Mouse (Mus musculus) retina, adult 2 months (tissue): ENCODE measurements around the gene Meox1.

Experiments
- DNase-seq: peaks from one replicate; pipeline ENCODE4 v3.0.0-alpha.2; 2012; ENCODE audit warnings: low read depth, low spot score

Meox1 gene

DNA sequence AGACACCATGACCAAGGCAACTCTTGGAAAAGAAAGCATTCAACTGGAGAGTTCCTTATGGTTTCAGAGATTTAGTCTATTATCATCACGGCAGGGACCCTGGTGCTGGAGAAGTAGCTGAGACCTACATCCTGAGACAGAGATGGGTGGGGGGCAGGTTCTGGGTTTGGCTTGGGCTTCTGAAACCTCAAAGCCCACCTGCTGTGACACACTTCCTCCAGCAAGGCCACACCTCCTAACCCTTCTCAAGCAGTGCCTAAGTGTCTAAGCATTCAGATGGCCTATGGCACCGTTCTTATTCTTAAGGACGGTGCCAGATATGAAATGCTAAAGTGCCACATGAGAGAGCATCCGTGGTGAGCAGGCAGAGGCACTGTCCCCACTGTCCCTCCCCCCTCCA, 4.2 kb upstream of the Meox1 start:
- no peak for DNase-seq

DNA sequence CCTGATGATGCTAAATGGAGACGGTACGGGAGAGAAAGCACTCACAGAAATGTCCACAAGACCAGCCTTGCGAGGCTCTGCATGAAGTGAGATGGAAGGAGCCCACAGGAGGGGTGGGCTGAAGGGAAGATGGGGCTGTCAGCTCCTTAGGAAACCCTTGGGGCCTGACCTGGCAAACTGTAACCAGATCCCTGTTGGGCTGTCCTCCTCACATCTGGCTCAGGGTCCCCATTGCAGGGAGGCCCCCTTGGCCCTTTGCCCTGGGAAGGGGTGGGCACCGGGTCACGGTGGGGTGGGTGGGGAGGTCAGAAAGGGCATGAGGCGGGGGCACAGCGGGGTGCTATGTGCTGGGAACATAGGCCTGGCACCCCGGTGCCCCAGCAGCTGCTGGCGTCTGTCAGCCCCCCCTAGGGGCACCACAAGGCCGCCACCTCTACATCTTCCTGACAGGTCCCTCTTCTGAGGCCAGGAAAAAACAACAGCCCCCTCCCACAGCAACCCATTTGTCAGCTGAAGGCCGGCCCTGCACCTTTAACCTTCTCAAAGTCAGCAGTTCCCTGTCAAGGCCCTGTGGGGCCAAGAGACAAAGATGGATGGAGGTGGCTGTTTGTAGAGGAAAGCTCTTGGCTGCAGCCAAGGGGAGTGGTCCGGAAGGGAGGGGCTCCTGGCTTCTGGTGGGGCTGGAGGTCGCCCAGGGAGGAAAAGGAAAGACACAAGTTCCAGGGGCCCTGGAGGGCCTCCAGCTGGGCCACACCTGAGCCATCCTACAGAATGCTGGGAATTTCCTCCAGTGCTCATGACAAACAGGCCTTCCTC, 2.6 kb upstream of the Meox1 start:
- no peak for DNase-seq

DNA sequence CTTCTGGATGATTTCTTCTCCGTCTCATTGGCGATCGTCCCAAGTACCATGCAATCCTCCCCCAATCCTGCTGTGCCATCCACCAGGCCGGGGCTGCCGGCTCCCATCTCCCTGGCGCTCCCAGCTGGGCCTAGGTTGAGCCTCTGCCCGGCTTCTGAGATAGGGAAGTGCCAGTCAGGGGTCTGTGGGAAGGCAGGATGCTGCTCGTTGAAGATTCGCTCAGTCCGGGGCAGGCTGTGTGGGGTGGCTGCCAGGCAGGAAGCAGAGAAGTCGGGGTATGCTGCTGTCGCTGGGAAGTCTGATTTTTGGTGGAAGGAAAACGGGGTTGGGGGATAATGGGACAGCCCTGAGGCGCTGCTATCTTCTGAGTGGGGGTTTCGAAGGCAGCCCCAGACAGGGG, 614 bp downstream of the Meox1 start:
- DNase-seq = no peak

DNA sequence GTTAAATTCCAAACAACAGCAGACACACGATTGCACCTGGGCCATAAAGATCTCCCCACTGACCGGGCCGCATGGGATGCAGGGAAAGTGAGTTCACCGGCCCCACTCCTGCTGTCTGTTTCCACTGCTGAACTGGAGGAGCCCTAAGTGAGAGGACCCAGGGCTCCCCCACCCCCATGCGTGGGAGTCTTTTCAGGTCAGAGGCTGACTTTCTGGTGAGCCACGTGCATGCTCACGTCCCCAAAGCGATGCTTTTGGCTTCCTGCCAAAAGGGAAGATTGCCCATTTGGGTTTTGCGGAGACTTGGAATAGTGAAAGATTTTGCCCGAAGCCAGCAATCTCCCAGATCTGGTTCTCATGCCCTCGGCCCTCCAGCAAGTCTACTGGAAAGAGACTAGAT, 2.7 kb downstream of the Meox1 start:
- no peak for DNase-seq

DNA sequence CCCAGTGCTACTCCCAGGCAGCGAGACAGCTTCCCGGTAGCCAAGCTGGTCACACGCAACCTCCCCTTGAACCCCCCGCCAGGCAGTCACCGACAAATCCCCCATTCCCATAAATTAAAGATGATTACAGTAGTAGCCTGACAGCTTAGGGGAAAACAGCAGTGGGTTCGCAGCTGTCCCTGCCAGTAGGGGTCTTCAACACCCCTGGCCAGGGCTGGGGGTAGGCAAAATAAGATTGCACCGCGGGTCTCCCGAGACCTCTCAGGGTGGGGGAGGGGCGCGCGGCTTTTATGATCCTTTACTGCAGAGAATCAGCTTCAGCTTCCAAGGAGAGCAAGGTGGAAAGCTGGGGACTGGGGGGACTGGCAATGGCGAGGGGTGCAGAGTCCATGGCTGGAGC, 4.4 kb downstream of the Meox1 start:
- no peak for DNase-seq

GRCm38 (mm10) chr11:101888820-101889219, 5.4 kb downstream of the Meox1 start:
- DNase-seq = no peak

- no peak for DNase-seq
Observed at GRCm38 (mm10) chr11:101886436-101886835, 7.7 kb downstream of the Meox1 start.

- no peak for DNase-seq
Observed at GRCm38 (mm10) chr11:101885881-101886319, 8.3 kb downstream of the Meox1 start.

- no peak for DNase-seq
Observed at GRCm38 (mm10) chr11:101885232-101885631, 8.9 kb downstream of the Meox1 start.

DNA sequence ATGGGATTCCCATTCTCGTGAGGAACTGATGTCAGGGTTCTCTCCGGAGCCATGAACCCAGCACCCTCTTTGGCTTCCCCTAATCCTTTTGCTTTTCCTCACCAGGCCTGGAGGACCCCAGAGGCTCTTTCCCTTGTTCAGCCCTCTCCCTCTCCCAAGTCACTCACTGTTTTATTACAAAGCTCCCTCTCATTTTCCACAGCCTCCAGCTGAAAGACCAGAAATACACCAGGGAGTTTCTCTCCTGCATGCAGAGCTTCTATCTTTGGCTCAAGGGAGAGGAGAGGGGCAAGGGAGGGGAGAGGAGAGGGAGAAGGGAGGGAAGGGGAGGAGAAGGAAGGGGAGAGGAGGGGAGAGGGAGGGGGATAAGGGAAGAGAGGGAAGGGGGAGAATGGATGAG, 10.3 kb downstream of the Meox1 start:
- DNase-seq = no peak

DNA sequence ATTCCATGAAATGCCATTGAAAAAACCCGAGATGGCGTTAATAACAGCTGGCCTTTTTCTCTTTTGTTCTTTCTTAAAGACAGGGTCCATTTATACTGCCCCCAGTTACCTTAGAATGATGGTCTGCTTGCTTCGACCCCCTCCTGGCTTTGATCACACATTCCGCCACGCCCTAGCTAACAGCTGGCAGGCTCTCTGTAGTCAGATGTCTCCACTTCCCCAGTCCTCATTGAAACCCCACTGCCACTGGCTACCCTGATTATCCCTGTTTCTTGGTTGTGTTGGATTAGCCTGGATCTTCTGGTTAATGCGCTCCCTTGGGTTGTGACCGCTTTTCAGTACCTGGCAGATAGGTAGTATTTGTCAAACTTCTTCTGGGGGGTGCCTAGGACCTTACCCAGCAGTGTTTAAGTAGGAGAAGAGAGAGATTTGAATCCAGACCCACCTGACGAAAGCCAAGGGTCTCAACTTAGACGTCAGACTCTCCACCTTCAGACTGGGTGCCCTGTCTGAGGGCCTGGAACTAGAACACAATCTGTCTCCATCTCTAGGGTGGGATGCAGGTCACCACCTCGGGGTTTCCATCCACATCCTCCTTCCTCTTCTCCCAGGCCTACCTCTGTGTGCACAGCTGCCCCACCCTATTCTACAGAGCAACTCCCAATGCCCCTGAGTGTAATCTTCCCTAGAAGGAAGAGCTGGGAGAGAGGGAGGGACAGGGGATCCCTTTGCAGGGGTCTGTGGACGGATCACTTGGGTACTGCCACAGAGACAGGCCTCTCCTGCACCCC, 11.5 kb downstream of the Meox1 start:
- no peak for DNase-seq

GRCm38 (mm10) chr11:101881604-101882071, 12.5 kb downstream of the Meox1 start:
- no peak for DNase-seq

- no peak for DNase-seq
Observed at GRCm38 (mm10) chr11:101881185-101881584, 13.0 kb downstream of the Meox1 start.

GRCm38 (mm10) chr11:101879672-101880071, 14.5 kb downstream of the Meox1 start:
- DNase-seq = no peak

- DNase-seq = no peak
Observed at GRCm38 (mm10) chr11:101878696-101879095, 15.5 kb downstream of the Meox1 start.

DNA sequence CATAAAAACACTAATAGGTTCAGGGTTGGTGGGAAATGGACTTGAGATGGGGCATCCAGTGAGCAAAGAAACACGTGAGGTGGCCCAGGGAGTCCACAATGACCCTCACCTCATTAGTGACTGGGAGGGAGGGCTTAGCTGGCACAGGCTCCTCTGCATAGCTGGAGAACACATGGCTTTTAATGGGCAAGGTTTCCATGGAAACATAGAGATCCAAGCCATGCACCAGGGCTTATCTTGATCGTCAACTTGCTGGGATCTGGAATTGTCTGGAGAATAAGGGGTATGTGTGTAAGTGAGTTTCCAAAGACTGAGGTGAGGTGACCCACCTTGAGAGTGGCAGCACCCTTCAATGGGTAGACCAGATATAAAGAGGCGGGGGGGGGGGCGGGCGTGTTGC, 19.2 kb downstream of the Meox1 start:
- DNase-seq = no peak

DNA sequence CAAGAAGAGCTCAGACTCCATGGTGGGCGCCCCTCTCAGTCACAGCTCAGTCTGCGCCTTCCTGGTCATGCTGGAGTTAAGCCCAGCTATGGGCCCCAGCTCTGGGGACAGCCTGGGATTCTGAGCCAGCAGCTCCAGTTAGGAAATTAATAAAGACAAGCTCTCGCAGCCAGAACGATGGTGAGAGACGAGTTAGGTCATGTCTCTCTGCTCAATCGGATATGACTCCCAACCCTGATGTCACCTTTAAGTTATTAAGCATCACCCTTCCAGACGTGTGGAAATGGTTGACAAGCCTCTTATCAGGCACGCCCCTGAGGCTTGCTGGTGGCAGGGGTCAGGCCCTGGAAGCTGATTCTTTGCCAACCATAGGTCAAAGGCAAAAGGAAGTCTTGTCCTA, 20.3 kb downstream of the Meox1 start:
- no peak for DNase-seq

- no peak for DNase-seq
Observed at GRCm38 (mm10) chr11:101871435-101871834, 22.7 kb downstream of the Meox1 start.

GRCm38 (mm10) chr11:101870067-101870765, 24.0 kb downstream of the Meox1 start:
- DNase-seq = no peak

DNA sequence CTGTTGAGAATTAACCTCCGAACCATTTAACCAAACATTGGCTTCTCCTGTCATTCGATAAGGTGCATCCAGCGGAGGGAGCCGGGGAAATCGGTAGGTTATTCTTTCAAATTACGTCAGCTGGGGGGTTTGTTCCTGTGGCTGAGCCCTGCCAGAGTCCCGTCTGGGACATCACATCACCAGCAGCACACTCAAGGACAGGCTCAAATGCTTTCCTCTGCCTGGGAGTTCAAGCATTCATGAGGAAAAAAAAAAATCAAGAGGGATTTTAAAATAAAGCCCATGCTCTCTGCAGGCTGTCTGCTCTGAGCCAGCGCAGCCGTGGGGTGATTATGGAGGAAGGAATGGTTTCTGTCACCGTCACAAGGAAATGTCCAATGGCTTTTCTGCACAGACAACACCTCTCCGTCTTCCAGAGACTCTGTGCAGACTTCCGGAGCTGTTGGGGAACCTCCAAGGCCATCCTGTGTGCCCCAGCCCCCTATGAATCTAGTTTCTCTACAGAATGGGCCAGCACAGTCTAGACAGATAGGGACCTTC, 26.6 kb downstream of the Meox1 start:
- no peak for DNase-seq

DNA sequence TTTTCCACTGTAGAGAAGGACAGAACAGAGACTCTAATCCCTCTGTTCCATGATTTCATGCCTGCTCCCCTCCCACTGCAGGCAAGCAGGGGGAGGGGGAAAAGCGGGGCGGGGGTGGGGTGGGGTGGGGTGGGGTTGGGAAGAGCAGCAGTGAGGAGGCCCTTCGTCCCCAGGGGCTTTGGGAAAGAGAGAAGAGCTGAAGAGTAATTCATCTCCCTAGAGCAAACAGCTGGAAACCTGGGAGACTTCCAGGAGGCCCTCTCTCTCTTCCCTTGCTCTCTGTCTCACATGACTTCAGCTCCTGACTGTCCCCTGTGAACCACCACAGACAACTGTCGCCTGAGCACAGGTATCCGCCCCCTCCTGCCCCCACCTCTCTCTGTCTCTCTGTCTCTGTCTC, 35.4 kb downstream of the Meox1 start:
- no peak for DNase-seq
